Mouse (Mus musculus) T-helper 2 cell (primary cell): ENCODE measurements around the gene Trim38.

ENCODE experiments used
- in situ Hi-C: fragments of 300-600 bp; cut with MboI, MseI; formaldehyde crosslinking; loops from one replicate; pipeline ENCODE4 v1.15.1; 2025; ENCODE audit warnings: high pct_unique_total_duplicates

Trim38 gene

GRCm38 (mm10) chr13:23822213-23822612 is 52.5 kb downstream of the Trim38 start:
- in situ Hi-C loops, result no loop called here

- in situ Hi-C loops, result no loop called here
Measured at GRCm38 (mm10) chr13:23826606-23827005, 56.9 kb downstream of the Trim38 start.

- in situ Hi-C loops, result loop anchor here (10.0 kb wide), 1 partner anchor 462 kb away; no protein-coding TSS in a partner anchor
Measured at GRCm38 (mm10) chr13:23833053-23833452, 63.3 kb downstream of the Trim38 start.

- in situ Hi-C loops, result loop anchor here (10.0 kb wide), 1 partner anchor 460 kb away; no protein-coding TSS in a partner anchor
Measured at GRCm38 (mm10) chr13:23834836-23835235, 65.1 kb downstream of the Trim38 start.

- in situ Hi-C loops, result loop anchor here (10.0 kb wide), 1 partner anchor 458 kb away; no protein-coding TSS in a partner anchor
Measured at GRCm38 (mm10) chr13:23836630-23837029, 66.9 kb downstream of the Trim38 start.

- in situ Hi-C loops, result loop anchor here (10.0 kb wide), 1 partner anchor 455 kb away; no protein-coding TSS in a partner anchor
Measured at GRCm38 (mm10) chr13:23839308-23839707, 69.6 kb downstream of the Trim38 start, which contains the start of gene Slc17a3. Gene Slc17a3 (plus strand): TSS chr13:23839434.
